Mouse (Mus musculus): Measurements from ENCODE around the gene Neu1.
"Not testable (repeated sequence)": the region's sequence is repeated elsewhere in the genome, so short reads cannot be mapped to it uniquely, and the experiment has no call there.

Neu1 gene

DNA sequence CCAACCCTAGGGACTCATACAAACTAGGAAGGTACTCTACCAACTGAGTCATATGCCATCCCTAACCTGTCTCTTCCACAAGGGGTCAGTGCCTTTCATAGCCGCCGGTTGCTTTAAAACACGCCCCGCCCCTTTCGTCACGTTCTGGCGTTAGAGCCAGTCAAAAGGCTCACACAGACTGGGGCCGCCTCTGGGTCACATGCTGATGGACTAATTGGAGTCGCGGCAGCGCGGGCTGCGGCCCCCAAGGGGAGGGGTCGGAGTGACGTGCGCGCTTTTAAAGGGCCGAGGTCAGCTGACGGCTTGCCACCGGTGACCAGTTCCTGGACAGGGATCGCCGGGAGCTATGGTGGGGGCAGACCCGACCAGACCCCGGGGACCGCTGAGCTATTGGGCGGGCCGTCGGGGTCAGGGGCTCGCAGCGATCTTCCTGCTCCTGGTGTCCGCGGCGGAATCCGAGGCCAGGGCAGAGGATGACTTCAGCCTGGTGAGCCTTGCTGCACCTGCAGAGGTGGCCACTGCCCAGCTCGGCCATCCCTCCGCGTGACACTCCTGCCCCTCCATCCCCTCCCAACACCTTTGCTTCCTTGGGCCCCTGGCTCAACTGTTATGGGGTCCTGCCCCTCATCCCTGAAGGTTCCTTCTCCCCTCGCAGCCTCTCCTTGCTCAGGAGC lies at the start of gene Neu1:
TSS of gene Neu1 (plus strand) at position 193 of the 674 bp plus-strand sequence.
- peak; percentile 94 for DNase-seq (ENCODE audit: low spot score)

GRCm38 (mm10) chr17:34881683-34882310 lies 49.3 kb upstream of the Neu1 start, which contains the start of gene Gm20547:
Gene Gm20547 (minus strand): TSS chr17:34882042.
- no peak for DNase-seq (ENCODE audit: low spot score)

GRCm38 (mm10) chr17:34883332-34883731 lies 47.7 kb upstream of the Neu1 start:
- DNase-seq (ENCODE audit: low spot score), result no peak

DNA sequence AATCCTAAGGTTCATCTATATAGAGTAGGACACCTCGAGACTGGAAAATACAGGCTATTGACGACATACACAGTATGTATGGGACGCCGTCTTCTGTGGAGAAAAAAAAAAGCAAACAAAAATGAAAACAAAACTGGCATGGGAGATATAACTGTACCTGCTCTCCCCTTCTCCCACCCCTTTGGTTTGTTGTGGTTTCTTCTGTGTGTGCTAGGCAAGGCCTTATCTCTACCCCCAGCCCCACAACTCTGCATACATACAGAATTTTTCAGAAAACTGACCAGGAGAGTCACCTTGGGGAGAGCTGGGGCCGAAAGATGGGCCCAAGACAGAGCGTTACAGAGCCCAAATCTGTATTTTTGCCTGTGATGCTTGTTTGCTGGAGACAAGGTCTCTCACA lies 46.3 kb upstream of the Neu1 start:
- no peak for DNase-seq (ENCODE audit: low spot score)

DNA sequence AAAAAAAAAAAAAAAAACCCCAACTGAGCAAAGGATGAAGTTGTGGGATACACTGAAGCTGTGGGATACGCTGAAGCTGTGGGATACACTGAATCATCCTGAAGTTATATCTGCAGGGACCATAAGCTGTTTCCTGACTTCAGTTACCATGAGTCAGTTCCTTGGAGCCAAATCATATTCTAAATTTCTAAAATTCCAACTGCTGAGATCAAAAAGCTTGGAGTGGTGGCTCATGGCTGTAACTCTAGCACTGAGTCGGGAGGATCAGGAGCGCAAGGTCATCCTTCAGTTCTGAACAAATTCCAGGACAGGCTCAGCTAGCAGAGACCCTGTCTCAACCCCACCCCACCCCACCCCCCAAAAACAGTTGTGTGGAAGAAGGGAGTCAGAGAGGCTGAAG lies 45.4 kb upstream of the Neu1 start:
- DNase-seq (ENCODE audit: low spot score), result no peak

- DNase-seq (ENCODE audit: low spot score), result no peak
Observed at GRCm38 (mm10) chr17:34887942-34888341, 43.1 kb upstream of the Neu1 start.

DNA sequence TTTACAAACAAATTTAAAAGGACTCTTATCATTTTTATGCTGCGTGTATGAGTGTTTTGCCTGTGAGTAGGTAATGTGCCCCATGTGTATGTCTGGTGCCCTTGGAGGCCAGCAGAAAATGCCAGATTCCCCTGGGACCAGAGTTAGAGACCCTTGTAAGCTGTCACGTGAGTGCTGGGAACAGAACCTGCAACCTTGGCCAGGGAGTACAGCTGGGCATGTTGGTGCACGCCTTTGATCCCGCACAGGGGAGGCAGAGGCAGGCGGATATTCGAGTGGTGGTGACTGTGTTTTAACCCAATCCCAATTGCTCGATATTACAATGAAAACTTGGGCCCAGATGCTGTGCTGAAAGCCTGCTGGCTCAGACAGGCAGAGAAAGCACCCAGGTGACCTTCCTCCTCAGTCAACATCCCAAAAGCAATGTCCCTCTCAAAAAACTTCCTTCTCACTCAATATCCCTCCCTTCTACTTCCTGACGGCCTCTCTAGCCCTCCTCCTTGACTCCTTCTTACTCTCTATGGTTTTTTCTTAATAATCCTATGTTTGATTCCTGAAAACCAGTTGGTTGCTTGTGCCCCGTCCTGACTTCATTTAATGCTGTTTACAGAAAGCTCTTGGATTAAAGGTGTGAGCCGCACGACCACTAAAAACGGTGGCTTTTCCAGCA lies 40.8 kb upstream of the Neu1 start:
- DNase-seq (ENCODE audit: low spot score), result no peak

DNA sequence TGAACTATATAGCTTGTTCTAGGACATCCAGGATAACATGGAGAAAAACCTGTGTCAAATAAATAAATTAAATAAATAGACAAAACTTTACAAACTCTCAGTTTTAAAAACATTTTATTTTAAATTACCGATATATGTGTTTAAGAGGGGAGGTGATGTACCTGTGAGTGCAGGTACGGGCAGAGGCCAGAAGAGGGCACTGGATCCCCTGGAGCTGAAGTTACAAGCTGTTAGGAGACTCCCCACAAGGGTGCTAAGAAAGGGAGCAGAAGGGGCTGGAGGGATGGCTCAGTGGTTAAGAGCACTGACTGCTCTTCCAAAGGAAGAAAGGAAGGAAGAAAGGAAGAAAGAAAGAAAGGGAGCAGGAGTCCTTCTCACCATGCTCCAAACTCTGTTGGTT lies 39.7 kb upstream of the Neu1 start:
- DNase-seq (ENCODE audit: low spot score), result no peak

DNA sequence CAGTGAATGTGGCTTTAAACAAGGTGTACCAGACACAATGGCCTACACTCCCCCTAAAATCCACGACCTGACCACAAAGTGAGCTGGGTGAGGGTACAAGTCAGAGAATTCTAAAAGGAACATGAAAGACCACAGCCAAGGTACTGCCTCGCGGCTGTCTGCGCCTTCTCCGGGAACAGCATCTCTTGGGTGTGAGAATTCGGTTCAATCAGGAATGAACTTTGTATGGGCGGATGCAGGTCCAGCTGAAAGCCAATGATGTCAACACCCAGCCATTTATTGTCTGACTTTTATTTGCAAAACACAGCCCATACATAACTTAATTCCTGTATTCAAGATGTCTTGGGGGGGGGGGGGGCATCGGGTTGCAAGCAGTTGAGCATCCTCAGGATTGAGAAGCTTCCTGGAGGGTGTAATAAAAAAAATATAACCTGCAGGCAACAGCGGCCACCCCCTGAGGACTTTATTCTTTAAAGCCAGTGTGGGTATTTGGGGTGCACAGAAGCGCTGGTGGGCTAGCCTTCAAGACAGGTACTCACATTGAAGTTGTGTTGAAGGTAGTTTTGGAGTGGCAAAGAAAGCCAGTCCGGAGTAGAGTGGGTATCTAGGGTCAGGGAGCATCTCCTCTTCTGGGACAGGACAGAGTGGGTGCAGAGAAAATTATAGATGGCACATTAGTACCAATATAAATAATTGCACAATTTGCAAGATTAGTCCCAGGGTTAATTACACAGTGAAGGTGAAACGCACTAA lies 37.8 kb upstream of the Neu1 start:
- no peak for DNase-seq (ENCODE audit: low spot score)

DNA sequence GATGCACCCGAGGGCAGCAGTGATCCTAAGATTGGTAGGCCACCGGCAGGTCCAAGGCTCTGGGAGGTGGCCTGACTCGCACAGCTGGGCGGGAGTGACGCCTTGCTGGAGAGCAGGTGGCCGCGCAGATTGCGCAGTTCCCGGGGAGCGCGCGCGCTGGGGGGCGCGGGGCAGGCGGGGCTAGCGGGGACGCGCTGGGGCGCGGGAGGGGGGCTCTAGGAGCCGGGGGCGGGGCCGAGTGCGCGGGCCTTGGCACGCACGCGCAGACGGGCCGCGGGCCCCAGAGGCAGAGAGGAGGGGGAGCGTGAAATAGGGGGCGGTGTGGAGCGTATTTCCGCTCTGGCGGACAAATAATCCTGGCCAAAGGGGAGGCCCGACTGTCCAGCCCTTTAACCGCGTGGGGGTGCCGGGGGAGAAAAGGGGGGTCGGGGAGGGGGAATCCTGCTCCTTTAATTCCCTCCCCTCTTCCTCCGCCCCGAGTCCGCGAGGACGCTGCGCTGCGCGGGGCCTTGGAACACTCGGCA lies 36.9 kb upstream of the Neu1 start:
- peak; percentile 86 for DNase-seq (ENCODE audit: low spot score)

DNA sequence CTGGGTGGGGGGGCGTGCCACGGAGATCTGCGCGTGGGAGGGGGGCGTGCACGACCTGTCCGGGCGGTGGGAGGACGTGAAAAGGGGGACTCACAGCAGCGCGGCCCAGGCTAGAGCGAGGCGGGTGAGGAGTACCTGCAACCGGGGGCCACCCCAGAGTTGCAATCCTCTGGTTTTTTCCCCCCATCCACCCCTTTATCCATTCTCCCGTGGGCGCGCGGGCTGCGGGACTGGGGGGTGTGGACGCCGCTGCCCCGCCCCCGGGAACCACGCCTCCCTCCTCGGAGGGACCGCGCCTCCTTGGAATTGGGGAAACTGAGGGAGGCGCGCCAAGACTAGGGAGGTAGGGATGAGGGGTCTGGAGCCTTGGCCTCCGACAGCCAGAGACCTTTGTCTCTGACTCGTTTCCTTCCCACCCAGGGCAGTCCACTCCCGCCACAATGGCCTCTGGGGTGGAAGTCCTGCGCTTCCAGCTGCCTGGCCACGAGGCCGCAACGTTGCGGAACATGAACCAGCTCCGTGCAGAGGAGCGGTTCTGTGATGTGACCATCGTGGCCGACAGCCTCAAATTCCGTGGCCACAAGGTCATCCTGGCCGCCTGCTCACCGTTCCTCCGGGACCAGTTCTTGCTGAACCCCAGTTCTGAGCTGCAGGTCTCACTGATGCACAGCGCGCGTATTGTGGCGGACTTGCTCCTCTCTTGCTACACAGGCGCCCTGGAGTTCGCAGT lies 36.1 kb upstream of the Neu1 start:
- no peak for DNase-seq (ENCODE audit: low spot score)

DNA sequence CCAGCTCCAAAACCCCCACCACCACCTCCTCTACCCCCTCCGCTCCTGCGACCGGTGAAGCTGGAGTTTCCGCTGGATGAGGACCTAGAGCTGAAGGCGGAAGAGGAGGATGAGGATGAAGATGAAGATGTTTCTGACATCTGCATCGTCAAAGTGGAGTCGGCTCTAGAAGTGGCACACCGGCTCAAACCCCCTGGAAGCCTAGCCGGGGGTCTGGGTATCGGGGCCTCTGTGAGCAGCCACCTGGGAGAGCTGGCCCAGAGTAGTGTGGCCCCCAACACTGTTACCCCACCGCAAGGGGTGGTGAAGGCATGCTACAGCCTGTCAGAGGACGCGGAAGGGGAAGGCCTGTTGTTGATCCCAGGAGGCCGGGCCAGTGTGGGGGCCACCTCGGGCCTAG lies 35.3 kb upstream of the Neu1 start:
- DNase-seq (ENCODE audit: low spot score), result no peak

DNA sequence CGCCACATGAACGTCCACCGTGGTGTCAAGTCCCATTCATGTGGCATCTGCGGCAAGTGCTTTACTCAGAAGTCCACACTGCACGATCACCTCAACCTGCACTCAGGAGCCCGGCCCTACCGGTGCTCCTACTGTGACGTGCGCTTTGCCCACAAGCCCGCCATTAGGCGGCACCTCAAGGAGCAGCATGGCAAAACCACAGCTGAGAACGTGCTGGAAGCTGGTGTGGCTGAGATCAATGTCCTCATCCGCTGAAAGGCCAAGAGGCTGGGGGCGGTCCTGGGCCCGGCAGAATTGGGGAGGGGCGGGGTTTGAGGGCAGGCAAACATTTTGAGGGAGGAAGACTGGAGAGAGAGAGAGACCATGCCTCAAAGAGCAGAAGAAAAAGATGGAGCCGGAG lies 34.7 kb upstream of the Neu1 start:
- DNase-seq (ENCODE audit: low spot score), result no peak

DNA sequence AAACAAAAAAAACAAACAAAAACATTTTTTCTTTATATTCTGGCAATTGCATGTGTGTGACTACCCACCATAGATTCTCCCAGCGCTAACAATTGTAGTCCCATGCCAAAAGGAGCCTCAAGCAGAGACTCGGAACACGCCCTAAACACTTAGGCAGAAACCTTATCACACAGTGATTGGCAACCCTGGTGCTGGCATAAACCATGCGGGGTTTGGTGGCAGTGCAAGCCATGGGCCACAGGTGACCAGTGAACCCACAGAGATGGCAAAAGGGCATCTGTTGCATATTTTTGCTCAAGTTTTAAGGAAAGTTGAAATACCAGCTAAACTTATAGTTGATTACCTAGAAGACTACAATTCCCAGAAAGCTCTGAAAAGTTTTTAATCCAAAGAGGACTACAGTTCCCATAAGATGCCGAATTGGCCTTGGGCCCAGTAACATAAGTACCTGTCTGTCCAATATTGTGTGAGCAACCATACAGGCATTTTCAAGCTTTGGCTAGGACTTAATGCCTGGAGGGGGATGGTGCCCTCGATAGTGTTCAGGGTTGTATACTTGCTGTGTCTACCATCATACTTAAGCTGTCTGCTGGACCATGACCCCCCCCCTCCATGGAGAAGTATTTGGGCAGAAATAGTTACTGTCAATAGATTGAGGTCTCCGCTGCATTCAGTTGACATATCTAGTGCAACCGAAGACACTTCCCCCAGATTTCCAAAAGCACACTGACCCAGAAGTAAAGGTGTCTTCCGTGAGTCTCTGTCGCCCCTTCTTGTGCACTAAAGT lies 33.5 kb upstream of the Neu1 start:
- no peak for DNase-seq (ENCODE audit: low spot score)

DNA sequence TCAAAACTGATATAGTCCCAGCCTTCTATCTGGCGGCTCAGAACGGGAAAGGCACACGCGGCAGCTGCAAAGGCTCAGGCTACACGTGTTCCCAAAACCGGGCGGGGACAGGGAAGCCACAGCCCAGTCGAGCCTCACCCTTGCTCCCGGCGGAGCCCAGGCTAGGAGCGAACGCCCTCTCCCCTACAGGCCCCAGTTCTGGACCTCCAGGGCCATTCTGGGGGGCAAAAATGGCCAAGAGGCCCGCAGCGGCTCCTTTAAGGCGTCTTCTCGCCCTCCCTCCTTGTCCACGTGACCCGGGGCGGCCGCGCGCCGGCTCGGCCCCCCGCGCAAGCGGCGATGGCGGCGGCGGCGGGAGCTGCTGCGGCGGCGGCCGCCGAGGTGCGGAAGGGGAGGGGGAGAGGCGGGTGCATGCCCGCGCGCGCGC lies 32.9 kb upstream of the Neu1 start, which contains the start of the genes C2 and Ehmt2:
TSS of gene C2 (minus strand) at position 106 of the 427 bp plus-strand sequence.
TSS of gene Ehmt2 (plus strand) at position 310 of the 427 bp plus-strand sequence.
- DNase-seq (ENCODE audit: low spot score), result no peak

DNA sequence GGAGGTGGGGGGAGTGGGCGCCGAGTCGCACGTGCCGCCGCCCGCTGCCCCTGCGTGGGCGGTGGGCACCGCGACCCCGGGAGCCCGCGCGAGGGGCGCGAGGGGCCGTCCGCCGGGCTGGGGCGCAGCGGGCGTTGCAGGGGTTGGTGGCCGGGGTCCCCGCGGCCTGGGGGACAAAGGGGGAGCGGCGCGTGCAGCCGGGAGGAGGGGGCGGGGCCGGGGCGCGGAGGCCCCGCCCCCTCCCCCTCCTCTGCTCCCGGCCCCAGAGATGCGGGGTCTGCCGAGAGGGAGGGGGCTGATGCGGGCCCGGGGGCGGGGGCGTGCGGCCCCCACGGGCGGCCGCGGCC lies 32.4 kb upstream of the Neu1 start:
- no peak for DNase-seq (ENCODE audit: low spot score)

DNA sequence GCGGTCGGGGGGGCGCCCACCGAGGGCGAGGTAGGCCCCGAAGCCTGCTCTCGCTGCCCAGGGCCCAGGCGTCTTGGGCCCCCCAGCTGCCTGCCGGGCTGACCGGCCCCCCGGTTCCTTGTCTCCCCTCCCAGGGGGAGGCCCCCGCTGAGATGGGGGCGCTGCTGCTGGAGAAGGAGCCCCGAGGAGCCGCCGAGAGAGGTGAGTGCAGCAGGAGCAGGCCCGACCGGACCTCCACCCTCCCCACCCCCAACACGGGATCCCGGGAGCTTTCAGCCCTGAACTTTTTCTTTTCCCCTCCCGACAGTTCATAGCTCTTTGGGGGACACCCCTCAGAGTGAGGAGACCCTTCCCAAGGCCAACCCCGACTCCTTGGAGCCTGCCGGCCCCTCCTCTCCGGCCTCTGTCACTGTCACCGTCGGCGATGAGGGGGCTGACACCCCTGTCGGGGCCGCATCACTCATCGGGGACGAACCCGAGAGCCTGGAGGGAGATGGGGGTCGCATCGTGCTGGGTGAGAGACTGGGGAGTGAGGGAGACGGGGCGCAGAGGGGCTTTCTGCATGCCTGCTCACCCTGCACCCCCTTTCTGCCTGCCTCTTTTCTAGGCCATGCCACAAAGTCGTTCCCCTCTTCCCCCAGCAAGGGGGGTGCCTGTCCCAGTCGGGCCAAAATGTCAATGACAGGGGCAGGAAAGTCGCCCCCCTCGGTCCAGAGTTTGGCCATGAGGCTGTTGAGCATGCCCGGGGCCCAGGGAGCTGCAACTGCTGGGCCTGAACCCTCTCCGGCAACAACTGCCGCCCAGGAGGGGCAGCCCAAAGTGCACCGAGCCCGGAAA lies 31.8 kb upstream of the Neu1 start:
- DNase-seq (ENCODE audit: low spot score), result no peak

DNA sequence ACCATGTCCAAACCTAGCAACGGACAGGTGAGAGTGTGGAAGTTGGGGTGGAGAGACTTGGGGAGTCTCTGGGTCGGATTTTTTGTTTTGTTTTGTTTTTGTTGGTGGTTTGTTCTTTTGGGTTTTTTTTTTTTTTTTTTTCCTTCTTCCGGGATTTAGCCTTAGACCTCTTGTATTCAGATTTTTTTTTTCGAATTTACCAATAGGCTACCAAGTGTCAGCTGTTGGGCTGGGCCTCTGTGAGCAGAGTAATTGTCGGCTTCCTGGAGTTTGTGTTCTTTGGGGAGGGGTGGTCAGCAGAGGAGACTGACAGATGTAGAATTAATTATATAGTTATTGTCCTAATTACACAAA lies 31.2 kb upstream of the Neu1 start:
- DNase-seq (ENCODE audit: low spot score), result no peak

DNA sequence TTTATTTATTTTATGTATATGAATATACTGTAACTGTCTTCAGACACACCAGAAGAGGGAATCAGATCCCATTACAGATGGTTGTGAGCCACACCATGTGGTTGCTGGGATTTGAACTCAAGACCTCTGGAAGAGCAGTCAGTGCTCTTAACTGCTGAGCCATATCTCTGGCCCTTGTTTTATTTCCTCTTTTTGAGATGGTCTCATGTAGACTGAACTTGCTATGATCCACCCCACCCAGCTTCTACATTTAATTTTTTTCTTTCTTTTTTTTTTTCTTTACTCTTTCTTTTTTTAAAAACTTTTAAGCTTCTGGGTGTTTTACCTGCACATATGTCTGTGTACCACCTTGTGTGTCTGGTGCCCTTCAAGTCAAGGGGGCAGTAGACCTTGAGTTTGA lies 30.2 kb upstream of the Neu1 start:
- not testable (repeated sequence) for DNase-seq (ENCODE audit: low spot score)

DNA sequence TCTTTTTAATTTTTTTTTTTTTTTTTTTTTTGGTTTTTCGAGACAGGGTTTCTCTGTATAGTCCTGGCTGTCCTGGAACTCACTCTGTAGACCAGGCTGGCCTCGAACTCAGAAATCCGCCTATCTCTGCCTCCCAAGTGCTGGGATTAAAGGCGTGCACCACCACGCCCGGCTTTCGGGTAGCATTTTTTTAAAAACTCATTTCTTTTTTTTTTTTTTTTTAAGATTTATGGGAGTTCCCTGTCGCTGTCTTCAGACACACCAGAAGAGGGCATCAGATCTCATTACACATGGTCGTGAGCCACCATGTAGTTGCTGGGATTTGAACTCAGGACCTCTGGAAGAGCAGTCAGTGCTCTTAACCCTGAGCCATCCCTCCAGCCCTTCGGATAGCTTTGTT lies 29.1 kb upstream of the Neu1 start:
- DNase-seq (ENCODE audit: low spot score), result not testable (repeated sequence)
